Mouse (Mus musculus) gastrocnemius, adult 2 months (tissue): ENCODE data around the gene Iyd. TPM values are rescaled to one million over a fixed set of nuclear protein-coding genes. Genes with fewer than 3 reads are reported as not detected.

Experiments used
- DNase-seq: peaks from one replicate; pipeline ENCODE4 v3.0.0; 2022
- H3K27ac ChIP-seq: fragments of 200-600 bp; 2 replicates; pipeline ENCODE4 v1.8.1; 2022; ENCODE audit warnings: mild to moderate bottlenecking
- H3K4me3 ChIP-seq: fragments of 200-600 bp; 2 replicates; pipeline ENCODE4 v1.8.1; 2022; ENCODE audit warnings: mild to moderate bottlenecking, moderate library complexity
- CTCF ChIP-seq: fragments of 200-600 bp; IDR thresholded peaks from 2 replicates; pipeline ENCODE4 v1.8.1; 2022; ENCODE audit warnings: antibody characterized with exemption, mild to moderate bottlenecking, moderate library complexity
- intact Hi-C: fragments of 180-260 bp; cut with DNase I; formaldehyde crosslinking; loops from one replicate; pipeline ENCODE4 v1.15.1; 2025
- total RNA-seq, 2 experiments: library from RNA; stranded (reverse); gene quantifications; 2 replicates each; pipeline ENCODE4 v1.2.3; 2021

Gene Iyd
- total RNA-seq, 2 experiments from 2014 or later: not detected

DNA sequence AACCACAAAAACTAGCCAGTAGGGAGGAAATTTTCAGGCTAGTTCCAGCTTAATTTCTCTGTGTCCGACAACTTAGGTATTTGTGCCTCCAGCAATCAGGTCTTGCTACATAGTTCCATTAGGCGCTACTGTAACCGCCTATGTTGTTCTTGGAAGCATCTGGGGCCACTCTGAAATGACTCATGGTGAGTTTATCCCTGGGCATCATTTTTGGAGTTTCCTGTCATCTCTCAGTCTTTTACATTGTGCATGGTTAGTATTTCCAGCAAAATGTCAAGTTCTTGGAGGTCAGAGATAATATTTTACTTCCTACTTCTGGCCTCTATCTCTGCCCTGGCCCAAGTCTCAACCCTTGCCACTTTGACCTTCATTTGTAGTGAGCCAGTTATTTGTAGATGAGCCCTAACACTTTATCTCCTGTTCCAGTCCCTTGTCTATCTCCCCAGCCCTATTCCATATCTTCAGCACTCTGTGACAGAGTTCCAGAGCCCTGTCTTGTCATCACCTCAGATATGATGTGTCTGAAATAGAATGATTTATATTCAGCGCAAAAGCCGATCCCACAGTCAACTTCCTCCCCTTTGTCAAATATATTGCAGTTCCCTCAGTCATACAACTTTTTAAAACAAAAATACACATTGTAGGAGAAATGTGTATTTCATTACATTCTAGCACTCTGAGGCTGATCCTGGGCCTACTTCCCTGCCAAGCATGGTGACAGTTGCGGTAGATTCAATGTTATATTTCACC is 16.8 kb upstream of the Iyd start:
- TF ChIP-seq CTCF: no peak
- Histone ChIP-seq H3K27ac (no peak overlapping the region), H3K4me3 (no peak overlapping the region)
- intact Hi-C loops: no loop called here
- DNase-seq: no peak

DNA sequence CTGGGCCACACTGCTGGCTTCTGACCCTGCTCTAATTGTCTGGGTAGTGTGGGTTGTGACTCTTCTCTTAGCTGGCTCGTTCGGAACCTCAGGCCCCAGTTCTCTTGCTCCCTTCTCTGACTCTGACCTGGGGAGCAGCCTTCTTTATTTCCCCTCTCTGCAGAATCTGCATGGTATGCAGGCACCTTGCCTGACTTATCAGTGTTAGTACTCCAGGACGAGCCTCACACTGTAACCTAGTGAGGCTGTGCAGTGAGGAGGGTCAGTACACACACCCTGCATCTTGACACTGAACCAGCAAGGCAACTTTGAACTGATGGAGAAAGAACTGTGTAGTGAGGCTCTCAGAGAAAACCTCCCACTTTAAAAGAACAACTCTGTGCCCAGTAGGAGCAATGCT is 15.5 kb upstream of the Iyd start:
- TF ChIP-seq CTCF: no peak
- intact Hi-C loops: no loop called here

DNA sequence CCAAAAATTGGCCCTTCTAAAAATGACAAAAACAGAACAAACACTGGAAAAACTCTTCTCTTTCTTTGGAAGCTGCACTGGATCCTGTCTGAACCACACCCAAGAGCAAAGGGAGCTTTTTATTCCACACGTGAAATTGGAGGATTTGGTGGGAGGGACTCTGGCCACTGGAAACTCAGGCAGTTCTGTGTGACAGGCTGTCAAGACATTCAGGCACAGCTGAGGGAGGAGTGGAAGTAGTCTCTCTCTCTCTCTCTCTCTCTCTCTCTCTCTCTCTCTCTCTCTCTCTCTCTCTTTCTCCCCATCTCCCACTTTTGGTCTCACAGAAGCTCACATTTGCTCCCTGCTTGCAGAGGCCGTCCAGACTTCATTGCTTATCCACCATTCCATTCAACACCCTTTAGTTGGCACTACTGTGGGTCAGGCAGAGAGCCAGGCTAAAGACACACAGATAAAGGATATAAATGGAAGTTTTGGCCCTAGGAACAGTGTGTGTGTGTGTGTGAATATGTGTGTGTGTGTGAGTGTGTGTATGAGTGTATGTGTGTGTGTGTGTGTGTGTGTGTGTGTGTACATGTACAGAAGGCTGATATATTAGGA is 14.5 kb upstream of the Iyd start:
- TF ChIP-seq CTCF: no peak
- intact Hi-C loops: no loop called here
- DNase-seq: no peak
- Histone ChIP-seq H3K27ac (no peak overlapping the region), H3K4me3 (no peak overlapping the region)

More for the DNA sequence above, 15.5 kb upstream of the Iyd start:
- no peak overlapping the region for H3K27ac ChIP-seq
- no peak for DNase-seq
- H3K4me3 ChIP-seq: no peak overlapping the region

DNA sequence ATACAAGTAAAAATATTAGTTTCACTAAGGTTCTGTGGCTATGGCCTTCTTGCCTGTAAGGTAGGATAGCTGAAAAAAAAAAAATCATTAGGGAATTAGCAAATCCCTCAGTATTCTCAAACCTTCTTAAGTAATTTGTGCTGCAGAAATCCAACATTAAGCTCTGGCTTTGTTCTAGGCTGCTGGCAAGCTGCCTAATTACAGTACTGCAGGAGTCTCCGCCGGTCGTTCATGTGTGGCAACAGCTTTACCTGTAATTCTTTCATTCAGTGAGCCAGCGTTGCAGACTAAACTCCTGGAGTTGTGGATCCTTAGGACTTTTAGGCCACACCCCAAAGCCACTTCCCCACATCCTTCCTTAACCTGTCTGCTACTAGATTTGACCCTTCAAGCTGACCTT is 10.2 kb upstream of the Iyd start:
- no peak overlapping the region for H3K27ac ChIP-seq
- DNase-seq: no peak
- intact Hi-C loops: no loop called here
- H3K4me3 ChIP-seq: no peak overlapping the region
- TF ChIP-seq CTCF: no peak

DNA sequence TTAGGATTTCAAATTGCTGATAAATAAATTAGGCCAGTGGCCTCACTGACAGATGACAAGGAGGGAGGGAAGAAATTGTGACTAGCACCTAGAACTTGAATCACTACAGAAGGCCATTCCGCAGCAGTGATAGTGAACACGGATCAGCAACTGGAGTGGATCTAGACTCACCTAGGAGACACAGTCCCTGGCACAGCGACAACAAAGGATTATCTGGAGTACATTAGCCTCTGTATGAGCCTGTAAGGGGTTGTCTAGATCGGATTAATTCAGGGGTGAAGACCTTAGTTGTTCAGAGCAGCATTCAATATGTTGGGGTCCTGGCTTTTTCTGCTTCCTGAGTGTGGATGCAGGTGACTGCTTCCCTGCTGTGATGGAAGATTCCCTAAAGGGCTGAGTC is 9.4 kb upstream of the Iyd start:
- no peak for TF ChIP-seq CTCF
- no peak for DNase-seq
- intact Hi-C loops: loop anchor here (1.0 kb wide), 1 partner anchor 197 kb away; no protein-coding TSS in a partner anchor
- Histone ChIP-seq H3K27ac (no peak overlapping the region), H3K4me3 (no peak overlapping the region)

DNA sequence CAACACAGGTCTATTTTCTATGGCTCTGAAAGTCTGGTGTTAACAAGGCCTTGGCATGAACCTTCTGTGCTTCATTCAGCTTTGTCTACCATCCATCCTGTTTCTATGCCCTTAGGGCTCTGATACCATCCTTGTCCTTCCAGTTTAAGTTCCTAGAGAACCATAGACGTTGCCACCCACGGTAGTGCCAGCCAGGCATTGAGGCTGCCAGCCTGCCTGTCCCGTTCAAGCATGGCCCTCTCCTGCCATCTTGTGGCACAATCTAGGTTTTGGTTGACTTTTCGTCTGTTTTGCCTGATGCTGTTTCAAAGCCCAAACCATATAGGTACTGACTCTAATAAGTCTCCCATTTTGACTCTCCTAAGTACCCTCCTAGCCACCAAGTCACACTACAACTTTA is 8.7 kb upstream of the Iyd start:
- Histone ChIP-seq H3K27ac (no peak overlapping the region), H3K4me3 (no peak overlapping the region)
- peak; percentile 77 for DNase-seq
- peak; percentile 92 for TF ChIP-seq CTCF
- intact Hi-C loops: loop anchor here (1.0 kb wide), 1 partner anchor 198 kb away; no protein-coding TSS in a partner anchor

DNA sequence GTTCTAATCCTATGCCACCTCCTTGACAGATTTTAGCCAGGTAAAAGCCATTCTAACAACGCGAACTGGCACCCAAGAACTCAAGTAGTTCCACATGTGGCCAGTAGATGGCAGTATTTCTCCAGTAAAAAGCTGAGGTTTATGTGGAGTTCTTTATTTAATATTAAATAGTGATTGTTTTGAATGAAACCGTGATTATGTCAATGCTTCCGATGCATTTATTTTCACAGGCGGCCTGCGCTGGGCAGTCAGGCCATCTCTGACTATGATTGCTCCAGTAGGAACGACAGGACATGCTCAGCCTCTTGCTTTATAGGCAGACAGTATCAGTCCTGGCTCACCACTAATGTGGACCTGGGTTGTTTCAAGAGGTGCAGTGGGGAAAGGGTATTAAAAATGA is 5.6 kb upstream of the Iyd start:
- Histone ChIP-seq H3K4me3 (no peak overlapping the region), H3K27ac (no peak overlapping the region)
- peak; percentile 89 for TF ChIP-seq CTCF
- intact Hi-C loops: loop anchor here (1.0 kb wide), 1 partner anchor 410 kb away; no protein-coding TSS in a partner anchor
- peak; percentile 35 for DNase-seq

DNA sequence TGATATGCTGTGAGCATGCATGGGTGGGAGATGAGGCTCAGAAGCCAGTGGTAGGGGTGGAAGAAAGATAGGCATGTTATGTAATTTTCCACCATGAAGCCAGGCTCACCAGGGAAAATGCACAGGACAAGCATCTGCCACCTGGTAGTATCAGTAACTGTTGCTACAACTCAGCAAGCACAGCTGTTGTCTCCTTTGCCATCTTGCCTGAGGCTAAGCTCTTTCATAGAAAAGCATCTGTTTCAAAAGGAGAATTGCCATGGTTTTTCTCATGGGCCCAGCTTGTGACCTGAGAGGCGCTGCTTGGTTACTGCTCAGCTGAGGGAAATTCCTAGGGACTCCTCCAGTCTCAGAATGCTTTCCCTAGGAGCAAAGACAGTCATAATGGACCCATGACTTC is 3.7 kb upstream of the Iyd start:
- no peak for TF ChIP-seq CTCF
- H3K27ac ChIP-seq: no peak overlapping the region
- DNase-seq: no peak
- H3K4me3 ChIP-seq: no peak overlapping the region
- intact Hi-C loops: no loop called here

DNA sequence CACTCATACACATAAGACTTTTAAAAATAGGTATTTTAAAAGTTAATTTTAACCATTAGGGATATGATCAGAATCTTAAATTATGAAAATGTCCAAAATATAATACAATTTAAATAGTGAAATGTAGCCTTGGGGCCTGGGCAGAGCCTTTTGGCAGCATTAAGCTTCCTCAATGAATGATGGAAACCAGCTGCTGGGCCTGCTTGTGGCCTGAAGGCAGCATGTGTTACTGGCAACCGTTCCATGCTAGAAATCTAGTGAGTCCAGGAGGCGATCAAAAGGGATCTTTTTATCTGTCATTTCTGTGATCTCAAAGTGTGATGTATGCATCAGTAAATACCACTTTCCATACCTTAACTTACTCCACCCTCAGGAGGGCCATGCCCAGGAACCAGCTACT is 9.3 kb downstream of the Iyd start:
- DNase-seq: no peak
- Histone ChIP-seq H3K4me3 (no peak overlapping the region), H3K27ac (no peak overlapping the region)
- no peak for TF ChIP-seq CTCF
- intact Hi-C loops: no loop called here

DNA sequence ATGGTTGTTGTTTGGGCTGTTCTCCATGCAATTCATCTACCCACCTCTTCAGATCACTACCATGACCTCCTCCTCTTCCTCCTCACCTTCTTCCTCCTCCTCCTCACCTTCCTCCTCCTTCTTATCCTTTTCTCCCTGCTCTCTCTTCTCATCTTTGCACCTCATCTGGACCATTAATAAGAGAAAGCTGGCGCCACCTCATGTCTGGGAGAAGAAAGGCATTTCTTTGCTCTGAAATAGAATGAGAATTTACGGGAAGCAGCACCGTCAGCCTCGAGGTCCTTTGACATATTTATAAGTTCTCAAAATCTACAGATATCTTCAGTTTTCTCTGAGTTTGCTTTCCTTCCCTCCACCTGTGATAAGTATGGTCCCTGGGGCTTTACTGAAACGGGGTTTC is 15.1 kb downstream of the Iyd start:
- Histone ChIP-seq H3K4me3 (no peak overlapping the region), H3K27ac (no peak overlapping the region)
- DNase-seq: no peak
- peak; percentile 10; the same call in 1 of the 2 replicates for TF ChIP-seq CTCF
- intact Hi-C loops: no loop called here

DNA sequence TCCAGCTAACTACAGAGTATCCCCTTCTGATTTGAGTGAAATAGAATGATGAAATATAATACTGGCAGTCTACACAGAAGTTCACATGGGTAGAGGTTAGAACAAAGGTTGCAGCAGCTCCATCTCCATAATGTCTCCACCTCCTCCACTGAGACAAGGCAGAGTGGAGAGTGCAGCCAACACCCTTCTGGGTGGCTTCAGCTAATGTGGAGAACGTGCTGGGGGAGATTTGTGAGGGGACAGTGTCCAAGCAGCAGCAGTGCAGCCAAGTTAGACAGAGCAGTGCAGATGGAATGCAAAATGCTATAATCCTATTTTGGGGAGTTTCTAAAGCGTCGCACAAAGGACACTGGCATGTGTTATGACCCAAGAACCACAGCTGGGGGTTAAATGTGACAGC is 16.5 kb downstream of the Iyd start:
- Histone ChIP-seq H3K4me3 (no peak overlapping the region), H3K27ac (no peak overlapping the region)
- intact Hi-C loops: no loop called here
- no peak for TF ChIP-seq CTCF
- no peak for DNase-seq

DNA sequence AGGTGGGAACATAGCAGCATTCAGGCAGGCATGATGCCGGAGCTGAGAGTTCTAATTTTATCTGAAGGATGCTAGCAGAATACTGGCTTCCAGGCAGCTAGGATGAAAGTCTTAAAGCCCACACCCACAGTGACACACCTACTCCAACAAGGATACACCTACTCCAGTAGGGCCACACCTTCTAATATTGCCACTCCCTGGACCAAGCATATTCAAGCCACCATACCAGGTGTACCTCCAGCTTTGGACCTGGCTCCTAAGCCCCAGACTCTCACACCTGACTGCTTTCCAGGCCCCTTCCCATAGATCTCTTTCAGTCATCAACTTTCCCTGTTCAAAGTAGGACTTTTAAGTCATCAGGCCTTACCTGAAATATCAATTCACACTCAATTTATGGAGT is 19.1 kb downstream of the Iyd start:
- no peak for DNase-seq

DNA sequence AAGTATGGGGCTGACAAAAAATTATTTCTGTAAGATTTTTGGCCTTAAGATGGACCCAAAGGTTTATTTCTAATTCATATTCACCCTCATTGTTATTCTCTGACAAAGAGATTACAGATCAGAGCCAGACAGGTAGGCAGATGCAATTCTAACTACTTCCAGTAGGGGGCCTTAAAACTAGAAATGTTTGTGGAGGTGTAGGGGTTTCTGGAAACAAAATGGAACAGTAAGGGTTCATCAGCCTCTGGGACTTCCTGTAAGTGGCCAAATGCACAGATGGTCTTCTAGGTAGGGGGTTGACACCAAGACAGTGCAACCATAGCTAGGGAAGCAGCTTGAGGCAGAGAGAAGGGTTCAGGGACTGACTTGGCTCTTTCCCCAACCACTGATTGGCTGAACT is 22.1 kb downstream of the Iyd start:
- intact Hi-C loops: loop anchor here (2.0 kb wide), 1 partner anchor 383 kb away; no protein-coding TSS in a partner anchor
- no peak overlapping the region for H3K27ac ChIP-seq
- no peak overlapping the region for H3K4me3 ChIP-seq
- TF ChIP-seq CTCF: peak; percentile 72
- DNase-seq: no peak

More for the DNA sequence above, 19.1 kb downstream of the Iyd start:
- intact Hi-C loops: no loop called here
- Histone ChIP-seq H3K27ac (no peak overlapping the region), H3K4me3 (no peak overlapping the region)
- TF ChIP-seq CTCF: no peak

DNA sequence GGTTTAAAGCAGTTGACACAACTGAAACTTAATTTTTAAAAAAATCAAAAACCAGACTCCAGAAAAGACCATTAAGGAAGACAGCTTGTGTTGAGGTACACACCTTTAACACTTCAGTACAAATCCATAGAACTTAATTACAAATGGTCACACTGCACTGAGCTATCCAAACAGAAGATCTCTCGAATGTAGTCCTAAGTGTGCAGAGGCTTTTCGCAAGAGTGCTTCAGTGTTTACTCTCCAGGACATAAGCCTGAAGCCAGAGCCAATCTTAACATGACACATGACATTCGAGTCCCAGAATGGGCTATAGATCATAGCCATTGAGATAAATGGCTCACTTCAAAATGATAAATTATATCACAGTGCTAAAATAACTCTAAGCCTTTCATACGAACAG is 25.1 kb downstream of the Iyd start:
- Histone ChIP-seq H3K4me3 (no peak overlapping the region), H3K27ac (no peak overlapping the region)
- no peak for TF ChIP-seq CTCF
- no peak for DNase-seq
- intact Hi-C loops: no loop called here
